Mouse (Mus musculus) common myeloid progenitor, adult 5-6 weeks (primary cell): ENCODE measurements at regions not wholly inside any gene's neighbourhood (a gene's known extent, or its start where the extent isn't known, plus 50 kb on each side); places are given as distances from the start of the nearest gene placed in this dataset.

ENCODE experiments used
- ATAC-seq: replicated peaks from 2 replicates; pipeline ENCODE4 v1.8.0; 2016; ENCODE audit warnings: low read depth, mild to moderate bottlenecking, moderate TSS enrichment, inconsistent platforms; ENCODE audit not compliant: poor library complexity, severe bottlenecking

- no peak for ATAC-seq
Measured at GRCm38 (mm10) chr2:72791496-72791895, 188.8 kb downstream of the Sp3 start.

GRCm38 (mm10) chr2:72793424-72793823 is 186.8 kb downstream of the Sp3 start:
- ATAC-seq, result no peak

DNA sequence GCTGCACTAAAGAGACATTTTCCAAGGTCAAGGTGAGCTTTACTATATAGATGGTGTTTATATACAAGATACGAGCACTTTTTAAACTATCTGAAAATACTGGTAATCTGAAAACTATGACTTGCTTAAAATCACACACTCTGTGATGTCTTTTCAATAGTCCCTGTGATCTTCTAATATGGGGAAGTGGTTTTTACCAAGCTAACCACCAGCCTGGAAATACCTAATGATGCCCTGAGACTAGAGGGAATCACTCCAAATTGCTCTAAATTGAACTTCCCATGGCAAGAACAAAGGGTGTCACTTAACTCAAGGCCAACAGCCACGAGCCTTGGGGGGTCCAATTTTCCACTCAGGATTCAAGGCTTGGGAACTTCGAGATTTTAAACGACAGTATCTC is 185.7 kb downstream of the Sp3 start:
- ATAC-seq, result peak; percentile 60

GRCm38 (mm10) chr2:72797002-72797718 is 183.1 kb downstream of the Sp3 start:
- no peak for ATAC-seq

DNA sequence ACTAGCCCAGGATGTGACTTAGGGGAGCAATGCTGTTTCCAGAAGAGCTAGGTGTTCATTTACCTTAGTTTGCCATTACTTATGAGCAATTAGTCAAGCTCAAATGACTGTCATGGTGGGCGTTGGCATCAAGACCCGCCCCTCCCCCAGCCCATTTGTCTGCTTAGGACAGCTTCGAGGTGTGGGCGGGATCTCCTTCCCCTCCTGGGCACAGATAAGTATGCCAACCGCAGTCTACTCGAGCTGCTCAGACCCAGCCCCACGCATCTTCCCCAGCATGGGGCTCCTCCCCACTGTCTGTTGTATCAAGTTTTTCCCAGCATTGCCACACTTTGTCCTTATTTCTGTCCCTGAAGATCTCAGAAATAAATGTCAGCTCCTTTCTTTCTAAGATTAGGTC is 179.6 kb downstream of the Sp3 start:
- no peak for ATAC-seq

GRCm38 (mm10) chr2:72813282-72813974 is 166.8 kb downstream of the Sp3 start:
- ATAC-seq, result no peak

- ATAC-seq, result no peak
Measured at GRCm38 (mm10) chr2:72825251-72825650, 155.0 kb downstream of the Sp3 start.

DNA sequence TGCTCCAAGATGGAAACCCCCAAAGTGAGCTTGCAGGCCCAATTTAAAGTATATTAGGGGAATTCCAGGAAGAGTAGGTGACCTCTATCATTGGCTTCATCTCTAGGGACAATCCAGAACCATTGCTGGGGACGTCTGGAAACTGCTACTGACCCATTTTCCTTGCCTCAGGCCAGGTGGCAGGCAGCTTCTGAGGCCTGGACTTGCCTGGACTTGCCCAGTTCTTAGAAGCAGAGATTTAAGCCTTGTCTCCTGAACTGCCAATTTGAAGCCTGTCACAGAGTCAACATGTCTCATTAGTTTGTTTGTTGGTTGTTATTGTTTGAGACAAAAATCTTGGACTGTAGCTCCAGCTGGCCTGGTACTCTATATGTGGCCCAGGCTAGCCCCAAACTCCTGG is 151.1 kb downstream of the Sp3 start:
- no peak for ATAC-seq

GRCm38 (mm10) chr2:72832770-72833169 is 147.5 kb downstream of the Sp3 start:
- ATAC-seq, result no peak

DNA sequence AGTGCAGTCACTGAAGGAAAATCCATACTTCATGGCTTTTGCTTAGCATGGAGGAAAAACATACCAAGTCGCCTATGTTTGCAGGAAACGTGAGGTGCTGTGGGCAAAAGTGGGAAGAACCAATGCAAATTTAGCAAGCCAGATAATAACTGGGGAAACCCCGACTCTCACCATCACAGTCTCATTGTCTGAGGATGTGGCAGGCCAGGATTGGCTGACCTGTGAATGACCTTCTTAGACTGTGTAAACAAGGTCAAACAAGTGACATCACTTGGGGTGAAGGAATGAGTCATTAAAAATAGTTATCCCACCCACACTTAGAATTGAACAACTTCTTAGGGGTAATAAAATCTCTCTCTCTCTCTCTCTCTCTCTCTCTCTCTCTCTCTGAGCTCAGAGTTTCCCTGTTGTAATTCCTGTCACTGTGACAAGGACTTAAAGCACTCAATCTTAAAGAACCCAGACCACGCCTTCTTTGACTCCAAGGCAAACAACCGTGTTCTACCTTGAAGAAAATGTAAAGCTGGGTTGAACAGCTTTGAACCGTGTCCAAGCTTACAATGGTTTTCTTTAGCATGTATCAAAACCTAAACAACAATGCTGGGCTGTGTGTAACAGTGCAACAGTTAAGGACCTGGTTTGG is 142.0 kb downstream of the Sp3 start:
- 0 out of 2 replicates have a peak, but pooled peaks have one; percentile 18 for ATAC-seq

- no peak for ATAC-seq
Measured at GRCm38 (mm10) chr2:72839673-72840072, 140.6 kb downstream of the Sp3 start.

GRCm38 (mm10) chr2:72841367-72841766 is 138.9 kb downstream of the Sp3 start:
- no peak for ATAC-seq

- ATAC-seq, result no peak
Measured at GRCm38 (mm10) chr2:72843610-72844009, 136.6 kb downstream of the Sp3 start.

DNA sequence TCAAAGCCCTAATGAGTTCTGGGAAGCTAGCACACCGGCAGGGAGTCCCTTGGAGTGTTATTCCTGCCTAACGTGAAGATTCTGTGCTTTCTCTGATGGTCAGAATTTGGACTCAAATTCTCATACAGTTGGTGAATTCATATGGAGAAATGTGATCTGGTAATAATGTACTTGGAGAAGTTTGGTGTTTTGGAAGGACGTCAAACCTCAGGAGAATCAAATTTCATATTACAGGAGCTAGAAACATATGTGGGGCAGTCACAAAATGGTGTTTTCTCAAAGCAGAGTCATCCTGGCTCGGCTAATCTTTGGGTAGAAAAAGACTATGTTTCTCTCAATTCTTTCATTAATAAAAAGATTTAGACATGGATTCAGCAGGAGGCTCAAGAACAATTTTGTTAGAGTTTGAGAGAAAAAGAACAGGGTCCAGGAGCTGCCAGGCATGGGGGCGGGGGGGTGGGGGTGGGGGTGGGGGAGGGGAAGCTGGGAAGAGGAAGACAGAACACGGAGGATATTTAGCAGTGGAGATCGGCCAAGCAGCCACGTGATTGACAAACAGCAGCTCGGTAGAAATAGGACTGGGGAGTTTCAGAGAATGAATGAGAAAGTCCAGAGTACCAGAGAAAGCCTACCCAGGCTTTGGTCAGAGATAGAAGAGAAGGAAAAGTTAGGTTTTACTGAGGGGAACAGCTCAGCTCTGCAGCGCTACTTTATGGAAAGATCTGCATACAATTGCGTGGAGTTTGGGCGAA is 130.6 kb downstream of the Sp3 start:
- no peak for ATAC-seq

- ATAC-seq, result 0 out of 2 replicates have a peak, but pooled peaks have one; percentile 45
Measured at GRCm38 (mm10) chr2:72852509-72852908, 127.7 kb downstream of the Sp3 start.

DNA sequence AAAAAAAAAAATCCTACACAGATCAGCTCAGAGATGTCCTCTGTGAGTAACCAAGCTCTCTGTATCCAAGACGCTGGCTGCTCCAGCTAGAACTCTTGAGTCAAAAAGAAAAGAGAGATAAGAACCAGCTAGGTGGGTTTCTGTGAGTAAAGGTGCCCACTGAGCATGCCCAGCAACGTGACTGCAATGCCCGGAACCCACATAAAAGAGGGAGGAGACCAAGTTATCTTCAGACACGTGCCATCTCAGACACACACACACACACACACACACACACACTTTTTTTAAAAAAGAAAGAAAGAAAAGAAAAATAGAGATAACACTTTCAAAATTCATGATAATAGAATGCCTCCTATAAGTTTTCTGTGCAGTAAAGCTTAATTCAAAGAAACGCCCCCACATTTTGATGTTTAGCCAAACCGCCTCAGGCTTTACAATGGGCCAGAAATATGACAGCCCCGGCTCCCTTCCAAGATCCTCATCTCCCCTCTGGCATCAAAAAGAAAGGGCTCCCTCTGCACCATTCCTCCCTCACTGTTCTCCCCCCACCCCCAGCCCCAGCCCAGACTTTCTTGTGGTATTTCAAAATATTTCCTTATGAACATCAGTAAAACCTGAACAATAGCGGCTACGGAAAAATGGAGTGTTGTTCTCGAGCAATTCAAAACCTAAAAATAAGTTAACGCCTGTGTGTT is 124.8 kb downstream of the Sp3 start:
- ATAC-seq, result no peak

DNA sequence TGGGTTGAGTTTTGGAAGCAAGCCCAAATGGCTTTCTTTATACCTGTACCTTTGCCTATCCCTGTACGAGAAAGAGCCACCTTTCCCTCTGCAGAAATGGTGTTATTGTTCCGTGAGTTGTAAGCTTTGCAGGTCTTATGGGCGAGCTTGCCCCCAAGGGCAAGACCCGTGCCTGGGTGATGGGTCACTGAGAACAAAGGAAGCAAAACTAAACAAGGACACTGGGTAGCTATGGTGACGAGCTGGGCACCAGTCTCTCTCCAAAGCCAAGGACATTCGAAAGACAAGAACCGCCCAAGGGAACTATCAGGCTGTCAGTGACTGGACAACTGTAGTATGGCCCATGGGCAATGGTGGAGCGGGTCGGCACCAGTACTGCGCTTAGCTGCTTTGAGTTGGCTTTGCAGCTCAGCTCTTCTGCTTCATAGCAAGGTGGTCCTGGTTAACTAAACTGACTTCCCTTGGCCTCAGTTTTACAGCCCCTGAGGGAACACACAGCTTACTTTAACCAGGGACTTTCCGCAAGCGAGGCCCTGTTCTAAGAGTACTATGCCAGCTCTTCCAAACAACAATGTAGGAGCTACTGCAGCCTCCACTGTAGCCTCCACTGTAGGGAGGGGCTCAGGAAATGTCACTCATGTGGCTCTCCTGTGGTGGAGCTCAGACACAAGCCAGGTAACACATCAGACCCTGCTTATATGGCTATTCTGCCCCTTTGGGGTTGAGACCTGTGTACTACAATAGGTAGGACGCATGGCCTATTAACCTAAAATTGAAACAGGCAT is 124.1 kb downstream of the Sp3 start:
- ATAC-seq, result no peak

- ATAC-seq, result no peak
Measured at GRCm38 (mm10) chr2:72857377-72857776, 122.9 kb downstream of the Sp3 start.
